8 mouse cellular contexts compared by ENCODE assay signal in genomic region chr13:32680868-32681515, GRCm38 (mm10).
A peak's percentile ranks its signal among the peaks of the same experiment; 100 is the strongest.
DNase-seq lines count a peak whose midpoint lies in the region; ATAC-seq and TF ChIP-seq lines count a peak whose summit lies in the region.

No protein-coding gene starts in this region.

- TF ChIP-seq CTCF in bone marrow, adult 2 months (IDR thresholded peaks at IDR 0.05; ENCODE audit: control insufficient read depth, insufficient read depth, low read length), result peak; percentile 71
- peak; percentile 64; the same call in 1 of the 2 replicates for TF ChIP-seq CTCF in embryonic fibroblast, embryonic 13.5 days (IDR thresholded peaks at IDR 0.05; ENCODE audit: borderline replicate concordance, insufficient read depth, low read length)
- peak; percentile 81 for TF ChIP-seq CTCF in heart, postnatal 0 days (IDR thresholded peaks at IDR 0.05; ENCODE audit: low read depth)
- TF ChIP-seq CTCF in lung, adult 2 months (IDR thresholded peaks at IDR 0.05; ENCODE audit: insufficient read depth, low read length), result peak; percentile 62
- TF ChIP-seq CTCF in olfactory bulb, adult 2 months (IDR thresholded peaks at IDR 0.05; ENCODE audit: insufficient read depth, low read depth, low read length), result 0 out of 2 replicates have a peak, but pooled peaks have one; percentile 42

- no peak for TF ChIP-seq POLR2A in bone marrow, adult 2 months (IDR thresholded peaks at IDR 0.05; ENCODE audit: borderline replicate concordance, control insufficient read depth, low read depth, low read length)
- TF ChIP-seq POLR2A in embryonic fibroblast, embryonic 13.5 days (IDR thresholded peaks at IDR 0.05; ENCODE audit: low read depth, low read length), result no peak
- TF ChIP-seq POLR2A in lung, adult 2 months (IDR thresholded peaks at IDR 0.05; ENCODE audit: borderline replicate concordance, extremely low read depth, low read depth, low read length), result no peak
- no peak for TF ChIP-seq POLR2A in olfactory bulb, adult 2 months (IDR thresholded peaks at IDR 0.05; ENCODE audit: insufficient read depth, low read depth, low read length)

- TF ChIP-seq EP300 in heart, postnatal 0 days (IDR thresholded peaks at IDR 0.05; ENCODE audit: low read depth), result no peak

- no peaks in the 10 kb centered on the region for H3K9me3 ChIP-seq in heart, postnatal 0 days (replicated peaks; ENCODE audit: control insufficient read depth, low read length)

- H3K4me3 ChIP-seq in bone marrow, adult 2 months (replicated peaks; ENCODE audit: control insufficient read depth, low read depth, low read length), result no peak overlapping the region
- no peak overlapping the region for H3K4me3 ChIP-seq in embryonic fibroblast, embryonic 13.5 days (ENCODE audit: insufficient read depth, low read length)
- H3K4me3 ChIP-seq in heart, postnatal 0 days (ENCODE audit: low read depth, low read length), result no peak overlapping the region
- H3K4me3 ChIP-seq in lung, adult 2 months (replicated peaks; ENCODE audit: extremely low read depth, low read depth, low read length), result no peak overlapping the region
- no peak overlapping the region for H3K4me3 ChIP-seq in olfactory bulb, adult 2 months (ENCODE audit: insufficient read depth, low read depth, low read length)

- no peak overlapping the region for H3K27ac ChIP-seq in bone marrow, adult 2 months (ENCODE audit: control insufficient read depth, insufficient read depth, low read depth, low read length, poor library complexity)
- peak overlapping the region; percentile 5; the same call in 1 of the 2 replicates for H3K27ac ChIP-seq in embryonic fibroblast, embryonic 13.5 days (ENCODE audit: insufficient read depth, low read length)
- no peak overlapping the region for H3K27ac ChIP-seq in heart, postnatal 0 days (ENCODE audit: low read depth)
- no peak overlapping the region for H3K27ac ChIP-seq in olfactory bulb, adult 2 months (ENCODE audit: insufficient read depth, low read depth, low read length)

- DNase-seq in CD8-positive naive resting alpha-beta T cell, adult 2 months (ENCODE audit: low read depth in 2 of 2, low spot score in 2 of 2), result peak; percentile 3 to 21
- peak; percentile 61 for DNase-seq in heart, postnatal 0 days (ENCODE audit: low spot score)
- DNase-seq in kidney, postnatal 25 days, result peak; percentile 61 to 86
- DNase-seq in lung, adult 2 months, result peak; percentile 21
- peak; percentile 76 for DNase-seq in thymus, postnatal 14 days

- ATAC-seq in heart, postnatal 0 days (ENCODE audit: insufficient read depth, low read depth), result peak; percentile 67; the same call in 1 of the 2 replicates

- H3K9ac ChIP-seq in heart, postnatal 0 days (replicated peaks; ENCODE audit: low read depth, low read length), result no peak overlapping the region

- H3K4me2 ChIP-seq in heart, postnatal 0 days (ENCODE audit: low read depth, low read length), result peak overlapping the region; percentile 47

- WGBS in bone marrow, adult 2 months, result 30% methylated on average over 12 of the region's 12 CpGs
- WGBS in heart, postnatal 0 days, result 29% methylated on average over 12 of the region's 12 CpGs
- WGBS in lung, adult 2 months, result 24% methylated on average over 12 of the region's 12 CpGs
- 41% methylated on average over 12 of the region's 12 CpGs for WGBS in olfactory bulb, adult 2 months

- no peaks in the 10 kb centered on the region for H3K4me1 ChIP-seq in bone marrow, adult 2 months (ENCODE audit: control insufficient read depth, insufficient read depth, low read length)
- peaks cover 8% of the 10 kb centered on the region for H3K4me1 ChIP-seq in embryonic fibroblast, embryonic 13.5 days (ENCODE audit: control insufficient read depth, insufficient read depth, low read length)
- no peaks in the 10 kb centered on the region for H3K4me1 ChIP-seq in heart, postnatal 0 days (ENCODE audit: control insufficient read depth, insufficient read depth)
- no peaks in the 10 kb centered on the region for H3K4me1 ChIP-seq in lung, adult 2 months (ENCODE audit: control insufficient read depth, insufficient read depth, low read length)
- H3K4me1 ChIP-seq in olfactory bulb, adult 2 months (ENCODE audit: control insufficient read depth, insufficient read depth, low read length), result no peaks in the 10 kb centered on the region

- H3K27me3 ChIP-seq in heart, postnatal 0 days (ENCODE audit: control insufficient read depth, insufficient read depth, low read length), result no peaks in the 10 kb centered on the region

- H3K36me3 ChIP-seq in heart, postnatal 0 days (replicated peaks; ENCODE audit: control insufficient read depth, insufficient read depth, low read length), result no peaks in the 10 kb centered on the region

Comparison
In these comparisons a context has a peak if more than half of its experiments do, and no peak if none do; other contexts are left out.
1. DNase-seq: peak in every context shown above with its lines; median percentile 76 in thymus, postnatal 14 days; 74 in kidney, postnatal 25 days; 61 in heart, postnatal 0 days; 21 in lung, adult 2 months; 12 in CD8-positive naive resting alpha-beta T cell, adult 2 months.